Mouse (Mus musculus) ovary, postnatal 10 days (tissue): ENCODE results near the gene Rassf2.

Experiments used
- DNase-seq: peaks from one replicate; pipeline ENCODE4 v3.0.0; 2022; ENCODE audit warnings: low spot score

The Rassf2 gene

DNA sequence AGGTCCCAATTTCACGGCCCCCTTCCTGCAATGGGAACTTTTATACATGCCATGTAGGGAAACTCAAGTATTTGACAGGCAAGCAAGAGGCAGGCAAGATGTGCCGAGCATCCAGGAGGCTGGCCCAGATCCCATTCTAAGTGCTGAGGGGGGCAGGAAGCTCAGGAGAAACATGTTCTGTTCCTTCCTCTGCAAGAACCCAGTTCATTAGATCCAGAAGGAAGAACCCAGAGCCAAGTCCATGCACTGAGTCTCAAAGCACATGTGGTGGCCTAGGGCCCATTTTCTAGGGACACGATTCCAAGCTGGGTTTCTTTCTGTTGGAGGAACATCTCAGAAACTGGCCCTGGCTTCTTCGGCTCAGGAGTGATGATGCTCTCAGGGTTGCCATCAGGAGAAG is 24.6 kb downstream of the Rassf2 start:
- DNase-seq = no peak

DNA sequence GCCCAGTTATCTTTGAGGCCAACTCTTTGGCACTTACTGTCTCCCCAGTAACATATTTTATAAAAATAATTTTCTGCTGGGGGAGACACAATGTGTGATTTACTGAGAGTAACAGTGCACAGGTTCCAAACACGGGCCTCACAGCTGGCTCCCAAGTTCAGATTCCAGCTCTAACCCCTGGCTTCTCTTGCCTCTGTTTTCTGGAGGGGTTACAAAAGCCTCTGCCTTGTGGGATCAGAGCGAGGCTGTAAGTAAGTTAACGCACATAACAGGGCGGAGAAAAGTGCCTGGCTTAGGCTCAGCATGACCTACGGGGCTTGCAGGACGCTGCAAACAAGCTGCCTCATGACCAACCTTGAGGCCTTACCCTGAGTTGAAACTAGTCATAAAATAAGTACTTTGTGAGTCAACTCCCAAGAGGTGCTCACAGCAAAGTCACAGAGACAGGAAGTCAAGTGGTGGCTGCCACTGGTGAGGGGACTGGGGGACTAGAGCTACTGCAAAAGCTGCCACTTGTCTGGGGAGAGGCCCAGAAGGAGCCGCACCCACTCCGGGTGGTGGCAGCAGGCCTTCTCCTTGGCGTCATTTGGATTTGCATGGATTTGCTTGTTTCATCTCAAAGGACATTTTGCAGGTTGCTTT is 25.4 kb downstream of the Rassf2 start:
- DNase-seq = no peak

DNA sequence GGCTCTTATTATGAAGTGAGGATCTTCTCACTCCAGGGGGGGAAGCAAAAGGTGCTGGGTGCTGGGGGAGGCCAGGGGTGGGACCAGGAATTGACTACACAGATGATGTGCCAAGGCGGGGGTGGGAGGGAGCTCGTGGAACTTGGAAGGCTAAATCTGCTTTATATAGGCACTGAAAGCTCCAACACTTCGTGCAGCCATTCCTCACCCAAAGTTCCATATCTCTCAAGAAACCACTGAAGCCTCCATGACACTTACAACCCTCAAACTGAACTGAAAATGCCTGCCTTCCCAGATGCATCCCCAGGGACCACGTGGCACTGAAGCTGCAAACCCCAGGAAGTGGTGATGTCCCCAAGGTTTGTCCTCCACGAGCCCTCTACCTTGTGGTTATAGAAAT is 26.1 kb downstream of the Rassf2 start:
- DNase-seq = no peak

DNA sequence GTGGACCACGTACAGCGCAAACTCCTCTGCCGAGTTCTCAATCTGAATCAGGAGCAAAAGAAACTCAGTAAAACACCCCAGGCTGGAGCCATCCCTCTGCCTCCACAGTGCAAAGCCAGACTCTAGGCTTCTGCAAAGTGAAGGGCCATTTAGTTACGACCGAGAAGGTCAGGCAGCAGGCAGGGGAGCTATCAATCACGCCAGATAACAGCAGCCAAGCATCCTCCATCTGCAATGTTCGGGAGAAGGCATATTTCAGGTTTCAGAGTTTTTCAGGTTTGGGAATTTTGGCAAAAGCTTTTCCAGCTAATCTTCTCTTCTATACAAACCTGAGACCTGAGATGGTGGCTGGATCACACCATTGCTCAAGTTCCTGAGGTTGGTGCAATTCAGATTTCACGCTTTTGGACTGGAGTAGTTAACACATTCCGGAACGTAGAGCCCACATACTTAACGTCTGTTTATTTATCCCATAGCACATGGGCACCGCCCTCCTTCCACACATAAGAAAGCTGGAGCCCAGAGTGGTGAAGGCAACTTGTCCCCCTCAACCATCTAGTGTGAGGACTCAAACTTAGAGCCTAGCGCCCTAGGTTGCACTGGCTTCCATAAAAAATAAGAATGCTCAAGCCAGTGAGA is 28.2 kb downstream of the Rassf2 start:
- DNase-seq = no peak

DNA sequence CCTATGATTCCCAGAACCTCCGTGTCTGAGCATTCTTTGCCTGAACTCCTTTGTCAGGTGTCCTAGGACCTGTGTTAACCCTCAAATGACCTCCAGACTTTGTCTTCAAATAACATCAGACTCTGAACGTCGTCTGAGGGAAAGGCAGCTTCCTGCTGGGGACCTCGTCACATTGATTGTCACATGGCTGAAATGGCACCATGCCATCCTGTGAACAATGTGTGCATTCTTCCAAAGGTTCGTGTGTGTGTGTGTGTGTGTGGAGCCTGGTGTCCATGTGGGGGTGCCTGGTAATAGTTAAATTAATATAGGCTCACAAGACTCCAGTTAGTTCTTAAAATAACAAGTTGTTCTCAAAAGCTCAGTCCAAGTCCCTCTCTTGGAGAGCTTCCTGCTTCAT is 32.7 kb downstream of the Rassf2 start:
- no peak for DNase-seq

DNA sequence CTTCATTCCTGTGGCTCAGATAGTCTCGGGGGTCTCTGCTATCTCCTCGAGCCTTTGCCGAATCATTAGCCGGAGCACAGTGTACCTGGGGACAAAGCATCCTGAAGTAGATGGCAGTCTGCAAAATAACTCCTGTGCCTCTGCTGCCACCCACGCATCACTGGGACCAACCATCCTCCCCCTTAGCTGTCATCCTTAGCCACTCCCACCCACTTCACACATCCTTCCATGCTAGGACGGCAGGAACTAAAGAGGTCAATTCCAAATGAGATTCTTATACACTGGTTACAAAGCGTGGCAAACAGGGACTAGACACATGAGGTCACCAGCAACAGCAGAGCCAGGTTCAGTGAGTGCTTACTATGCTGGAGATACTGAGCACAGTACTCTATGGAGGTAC is 33.7 kb downstream of the Rassf2 start:
- no peak for DNase-seq

DNA sequence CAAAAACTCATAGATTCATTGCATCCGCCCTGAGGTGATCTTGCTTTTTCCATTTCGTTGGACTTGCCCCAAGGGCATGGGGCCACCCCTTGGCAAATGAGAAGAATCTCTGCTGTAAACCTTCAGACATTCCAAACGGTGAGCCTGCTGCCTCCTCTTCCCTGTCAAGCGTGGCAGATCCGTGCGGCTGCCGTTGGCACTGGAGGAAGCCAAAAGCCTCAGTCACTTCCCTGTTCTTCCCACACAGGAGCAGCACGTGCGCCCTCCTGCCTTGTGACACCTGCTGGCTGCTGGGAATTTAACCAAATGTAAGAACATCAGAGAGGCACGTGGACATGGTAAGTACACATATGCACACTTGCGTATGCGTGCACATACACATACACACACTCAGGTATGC is 34.3 kb downstream of the Rassf2 start:
- DNase-seq = no peak

DNA sequence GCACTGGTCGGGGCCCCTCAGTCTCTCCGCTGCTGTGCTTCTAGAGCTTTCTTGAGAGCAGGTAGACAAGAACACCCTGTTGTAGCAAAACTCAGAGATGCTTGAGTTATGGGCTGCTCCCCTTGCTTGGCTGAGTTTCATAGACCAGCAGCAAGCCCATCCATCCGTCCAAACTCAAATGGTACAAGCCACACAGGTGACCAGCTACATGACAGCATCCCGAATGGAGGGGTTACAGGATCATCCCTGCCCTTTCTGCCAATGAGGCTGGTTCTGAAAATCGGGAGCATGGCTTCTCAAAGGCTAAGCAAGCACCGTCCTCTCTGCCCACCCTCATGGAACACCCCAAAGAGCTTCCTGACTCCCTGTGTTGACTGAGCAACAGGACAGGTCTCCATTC is 35.1 kb downstream of the Rassf2 start:
- no peak for DNase-seq

DNA sequence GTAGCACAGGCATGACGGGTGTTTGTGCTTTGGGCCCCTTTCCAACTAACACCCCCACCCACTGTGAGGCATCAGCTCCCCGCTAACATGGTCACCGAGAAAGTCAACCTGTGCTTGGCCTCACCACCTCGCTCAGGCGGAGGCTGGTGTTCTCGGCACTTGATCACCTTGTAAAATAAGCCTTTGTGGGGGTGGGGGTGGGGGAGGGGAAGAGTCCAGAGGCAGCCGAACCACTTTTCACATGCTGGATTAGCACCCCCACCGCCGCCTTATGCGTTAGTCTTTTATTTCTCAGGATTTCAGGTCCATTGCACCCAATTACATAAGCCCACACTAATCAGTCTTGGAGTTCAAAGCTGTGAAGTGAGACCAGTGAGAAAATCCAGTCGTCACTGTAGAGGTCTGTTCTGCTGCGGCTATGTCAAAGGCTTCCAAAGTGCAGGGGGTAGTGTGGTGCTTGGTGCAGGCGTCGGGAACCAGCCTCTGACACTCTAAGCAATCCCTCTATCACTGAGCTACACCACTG is 36.4 kb downstream of the Rassf2 start:
- no peak for DNase-seq

DNA sequence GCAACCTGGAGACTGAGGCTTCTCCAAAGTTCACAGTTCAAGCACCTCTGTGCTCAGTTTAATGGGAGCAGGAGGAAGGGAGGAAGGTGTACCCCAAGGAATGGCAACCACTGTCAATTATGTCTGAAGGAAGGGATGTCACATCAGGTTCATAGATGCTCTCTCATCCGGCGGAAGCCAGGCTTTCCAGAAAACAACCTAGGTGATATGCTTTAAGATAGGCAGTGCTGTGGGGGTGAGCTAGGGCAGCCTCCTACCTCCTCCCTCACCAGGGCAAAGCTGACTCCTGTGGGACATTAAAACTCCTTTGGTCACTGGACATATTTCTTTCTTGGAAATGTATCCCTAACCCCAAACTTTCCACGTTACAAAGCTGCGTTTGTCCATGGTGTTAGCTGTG is 36.9 kb downstream of the Rassf2 start:
- DNase-seq = no peak

DNA sequence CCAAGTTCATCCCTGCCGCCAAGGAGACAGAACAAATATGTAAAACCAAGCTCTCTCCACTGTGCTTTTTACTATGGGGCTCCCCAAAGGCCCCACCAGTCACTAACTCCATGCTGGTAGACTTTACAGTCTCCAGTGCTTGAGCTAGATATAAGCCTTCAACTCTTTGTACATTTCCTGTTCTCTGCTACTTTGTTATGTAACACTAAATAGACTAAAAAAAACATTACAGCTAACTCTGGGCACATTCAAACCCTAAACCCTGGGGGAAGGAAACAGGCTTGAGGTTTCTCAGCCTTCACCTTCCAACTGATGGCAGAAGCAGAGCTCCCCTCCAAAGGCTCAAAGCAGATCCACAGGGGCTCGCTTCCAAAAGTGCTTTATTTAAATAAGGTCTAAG is 37.6 kb downstream of the Rassf2 start:
- no peak for DNase-seq

DNA sequence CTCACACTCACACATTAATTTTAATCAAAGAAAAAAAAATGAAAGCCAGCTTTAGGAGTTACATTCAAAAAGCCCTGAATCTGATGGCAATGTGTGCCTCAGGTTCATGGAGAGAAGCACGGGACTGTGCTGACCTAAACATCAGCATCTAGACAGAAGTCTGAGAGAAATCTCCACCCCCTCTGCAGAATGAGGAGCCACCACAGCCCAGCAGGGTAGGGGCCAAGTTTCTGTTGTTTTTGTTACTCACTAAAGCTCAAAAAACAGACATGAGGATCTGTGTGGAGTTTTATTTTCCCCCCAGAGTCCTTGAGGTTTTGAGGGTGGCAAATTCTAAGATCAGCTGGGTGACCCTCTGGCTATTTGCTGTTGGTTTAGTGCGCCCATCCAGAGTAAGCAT is 41.5 kb downstream of the Rassf2 start:
- DNase-seq = no peak

DNA sequence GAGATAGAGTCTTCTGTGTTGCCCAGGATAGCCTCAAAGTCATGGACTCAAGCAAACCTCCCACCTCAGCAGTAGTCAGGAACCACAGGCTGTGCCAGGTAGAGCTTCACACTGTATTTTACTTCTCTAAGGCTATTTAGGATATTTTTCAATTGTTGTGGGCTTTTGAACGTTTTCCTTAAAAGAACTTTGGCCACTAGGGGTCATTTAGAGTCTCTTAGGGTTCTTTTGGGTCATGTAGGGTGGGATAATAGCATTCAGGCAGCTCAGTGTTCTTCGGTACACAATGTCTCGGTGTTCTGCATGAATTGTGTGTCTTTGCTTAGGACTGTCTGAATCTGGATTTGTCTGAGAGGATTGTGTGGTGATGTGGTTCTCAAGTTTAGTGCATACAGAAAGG is 42.1 kb downstream of the Rassf2 start:
- no peak for DNase-seq

DNA sequence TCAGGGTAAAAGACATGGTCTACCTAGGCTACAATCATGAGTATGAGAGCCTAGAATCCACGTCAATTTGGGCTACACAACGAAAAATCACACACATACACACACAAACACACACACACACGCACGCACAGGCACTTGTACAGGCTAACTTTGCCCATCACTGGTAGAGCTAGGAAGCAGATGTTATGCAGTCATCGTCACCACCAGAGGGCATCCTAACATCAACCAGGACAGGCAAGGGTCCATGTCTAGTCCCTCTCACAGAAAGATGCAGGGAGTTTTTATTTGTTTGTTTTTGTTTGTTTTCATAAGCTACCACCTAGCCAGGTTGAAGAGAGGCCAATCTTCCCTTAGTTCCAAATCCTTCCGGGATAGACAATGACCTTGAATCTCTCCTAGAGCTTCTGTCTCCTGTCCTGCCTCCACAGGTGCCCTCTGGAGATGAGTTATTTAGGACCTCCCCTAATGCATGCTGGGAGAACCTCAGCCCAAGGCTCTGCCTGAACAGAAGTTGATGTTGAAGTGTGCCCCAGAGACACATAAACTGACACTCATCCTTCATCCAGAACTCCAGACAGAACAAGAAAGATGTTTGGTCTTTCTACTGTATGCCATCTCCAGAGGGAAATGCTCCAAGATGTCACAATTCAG is 47.4 kb downstream of the Rassf2 start:
- no peak for DNase-seq

DNA sequence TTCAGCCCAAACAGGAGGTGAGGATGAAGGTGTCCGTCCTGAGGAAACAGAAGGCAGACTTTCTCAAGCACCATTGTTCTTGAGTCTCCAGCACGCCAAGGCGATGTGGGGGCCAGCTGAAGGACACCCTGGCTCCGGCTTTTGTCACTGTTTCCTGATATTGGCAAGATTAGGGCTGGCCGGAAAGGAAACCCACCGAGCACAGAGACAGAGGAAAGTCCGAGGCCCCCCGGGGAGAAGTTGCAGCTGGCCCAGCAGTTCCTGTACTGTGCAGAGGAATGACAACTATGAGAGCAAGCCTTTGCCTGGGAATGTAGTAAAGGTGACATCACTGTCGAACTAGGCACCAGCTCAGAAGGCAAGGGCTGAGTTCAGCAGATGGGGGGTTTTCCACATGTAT is 49.2 kb downstream of the Rassf2 start:
- DNase-seq = no peak

DNA sequence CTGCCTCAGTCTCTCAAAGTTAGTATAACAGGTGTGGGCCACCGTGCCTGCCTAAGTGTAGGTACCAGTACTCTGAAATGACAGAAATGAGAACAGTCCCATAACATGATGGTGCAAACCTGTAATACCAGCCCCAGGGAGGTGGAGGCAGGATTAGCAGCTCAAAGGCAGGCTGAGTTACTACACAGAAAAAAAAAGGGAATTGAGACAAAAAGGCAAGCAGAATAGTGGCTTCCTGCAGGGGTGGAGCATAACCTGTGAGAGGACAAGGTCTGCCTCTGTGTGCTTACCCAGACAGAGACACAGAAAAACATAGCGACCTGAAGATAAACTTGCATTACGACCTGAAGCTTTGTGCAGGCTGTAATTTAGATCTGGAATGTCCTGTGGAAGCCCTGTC is 53.4 kb downstream of the Rassf2 start:
- no peak for DNase-seq

DNA sequence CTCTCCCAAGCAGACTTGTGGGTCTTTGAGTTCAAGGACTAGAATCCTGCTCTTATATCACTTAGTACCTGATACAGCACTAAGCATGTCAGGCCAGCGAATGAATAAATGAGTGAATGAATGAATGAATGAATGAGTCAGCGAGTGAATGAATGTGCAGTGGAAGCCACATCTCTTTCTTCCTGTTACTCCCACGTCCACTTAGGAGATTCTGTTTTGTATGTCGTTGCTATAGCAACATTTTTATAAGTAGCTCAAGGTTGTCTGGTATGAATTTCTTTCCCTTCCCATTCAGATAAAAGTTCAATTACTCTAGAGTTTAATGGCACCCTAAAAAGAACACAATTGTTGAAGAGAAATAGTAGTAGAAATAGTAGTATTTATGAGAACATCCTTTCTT is 59.0 kb downstream of the Rassf2 start:
- DNase-seq = no peak

DNA sequence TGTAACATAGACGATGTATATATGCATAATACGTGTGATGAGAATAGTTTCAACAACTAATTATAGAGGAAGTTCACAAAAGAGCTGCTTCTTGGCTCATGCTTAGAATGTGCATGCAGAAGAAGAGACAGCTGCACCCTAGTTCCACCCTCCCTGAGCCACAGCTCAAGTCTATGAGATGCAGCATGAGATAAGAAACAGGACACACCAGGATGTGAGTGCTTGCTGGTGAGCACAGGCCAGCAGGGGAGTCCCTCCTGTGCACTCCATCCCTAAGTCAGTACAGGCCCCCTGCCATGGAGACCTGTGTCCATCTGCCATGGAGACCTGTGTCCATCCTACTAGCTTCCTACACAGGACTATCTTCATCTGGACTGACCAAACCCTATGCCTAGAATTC is 59.5 kb downstream of the Rassf2 start:
- DNase-seq = no peak

DNA sequence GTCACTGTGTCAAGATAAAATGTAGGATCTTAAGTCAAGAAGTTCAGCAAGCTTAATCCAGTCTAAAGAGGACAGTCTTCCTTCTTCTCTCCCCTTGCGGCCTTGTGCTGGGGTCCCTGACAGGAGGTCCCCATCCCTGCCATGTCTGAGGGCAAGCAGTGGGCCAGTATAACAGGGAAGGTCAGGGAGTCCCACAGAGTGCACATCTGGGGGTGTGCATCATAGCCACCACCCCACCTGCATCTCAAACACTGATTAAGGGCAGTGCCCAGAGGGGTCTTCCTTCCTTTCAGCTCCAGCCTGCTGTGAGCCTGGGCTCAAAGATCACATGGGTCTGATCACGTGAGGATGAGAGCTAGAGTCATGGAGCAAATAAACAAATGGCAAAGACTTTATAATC is 68.4 kb downstream of the Rassf2 start:
- DNase-seq = no peak

DNA sequence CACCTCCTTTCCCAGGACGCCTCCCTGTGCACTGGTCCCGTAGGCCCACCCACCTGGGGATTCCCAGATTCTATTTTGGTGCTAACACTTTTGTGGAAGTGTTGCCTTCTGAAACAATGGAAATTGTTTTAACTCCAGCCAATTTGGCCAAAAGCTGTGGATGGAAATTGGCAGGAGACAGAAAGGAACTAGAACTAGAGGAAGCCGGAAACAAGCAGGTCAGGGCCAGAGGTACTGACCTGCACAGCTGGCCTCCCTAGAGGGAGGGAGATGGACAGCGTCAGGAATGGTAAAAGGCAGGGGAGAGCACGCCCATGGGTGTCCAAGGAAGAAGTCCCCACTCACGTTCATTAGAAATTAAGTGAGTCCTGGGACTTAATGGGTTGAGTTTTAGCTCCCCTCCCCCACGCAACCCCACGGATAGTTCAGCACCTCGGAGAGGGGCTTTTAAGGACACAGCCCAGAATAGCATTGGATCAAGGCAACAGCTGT is 72.3 kb downstream of the Rassf2 start:
- DNase-seq = no peak

DNA sequence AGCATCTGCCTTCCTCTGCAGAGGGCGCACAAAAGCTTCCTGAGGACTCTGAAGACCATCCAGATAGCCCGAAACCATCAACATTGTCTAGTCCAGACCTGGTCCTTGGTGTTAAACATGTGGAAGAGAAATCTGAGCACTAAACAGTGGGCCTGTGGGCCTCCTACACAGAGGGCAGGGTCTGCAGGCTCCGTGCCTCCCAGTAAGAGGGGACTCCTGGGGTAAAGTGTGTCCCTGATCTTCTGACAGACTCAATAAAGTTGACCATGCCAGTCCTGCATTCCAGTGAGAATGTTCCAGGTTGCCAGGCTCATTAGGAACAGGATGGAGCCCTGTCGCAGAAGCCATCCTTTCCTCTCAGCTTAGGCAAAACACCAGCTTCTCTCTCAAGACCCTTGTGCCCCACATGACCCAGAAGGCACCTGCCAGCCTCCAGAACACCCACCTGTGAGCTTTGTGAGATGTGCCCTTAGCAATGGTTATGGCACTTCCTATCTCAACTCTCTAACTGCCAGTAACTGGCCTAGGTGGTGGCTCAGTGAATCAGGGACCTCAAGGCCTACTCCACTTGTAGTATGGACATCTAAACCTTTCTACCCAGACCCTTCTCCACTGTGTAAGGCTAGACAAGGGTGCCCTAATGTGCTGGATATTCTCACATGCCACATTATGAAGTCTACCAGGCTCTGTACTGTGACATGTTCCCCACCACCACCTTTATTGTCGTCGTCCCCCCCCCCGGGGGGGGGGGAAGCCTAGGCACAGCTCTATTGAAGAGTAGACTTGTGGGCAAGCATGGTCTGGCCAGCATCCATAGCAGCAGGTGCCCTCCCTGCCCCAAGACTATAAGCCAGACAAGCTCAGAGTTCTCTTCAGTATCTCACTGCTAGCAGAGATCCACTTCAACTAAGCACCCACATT is 73.5 kb downstream of the Rassf2 start:
- no peak for DNase-seq

DNA sequence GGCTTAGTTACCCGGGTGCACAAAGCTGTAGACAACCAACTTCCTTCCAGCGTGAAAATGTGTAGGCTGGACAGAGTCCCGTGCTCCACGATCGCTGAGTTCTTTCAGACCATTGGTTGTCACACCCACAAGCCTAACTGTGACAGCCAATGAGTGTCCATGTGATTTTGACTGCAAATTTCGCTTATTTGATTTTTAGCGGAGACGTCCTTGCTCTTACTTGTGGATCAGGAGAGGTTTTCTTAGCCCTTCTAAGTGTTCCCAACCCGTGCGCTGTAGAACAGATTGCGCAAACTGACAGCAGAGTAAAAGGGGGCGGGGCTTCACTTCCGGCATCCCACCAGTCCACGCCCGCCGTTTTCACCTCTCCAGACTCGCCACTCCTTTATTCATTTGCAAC is 74.8 kb downstream of the Rassf2 start:
- no peak for DNase-seq
